Mouse (Mus musculus) embryonic fibroblast, embryonic 13.5 days (primary cell): ENCODE data around the gene Lrba.

Experiments
- CTCF ChIP-seq: IDR thresholded peaks from 2 replicates; pipeline ENCODE4 v1.5.1; 2011; ENCODE audit warnings: mild to moderate bottlenecking, control low read depth, low read length, moderate library complexity, borderline replicate concordance; ENCODE audit not compliant: insufficient read depth
- POLR2A ChIP-seq: IDR thresholded peaks from 2 replicates; pipeline ENCODE4 v1.6.1; 2011; ENCODE audit warnings: low read depth, mild to moderate bottlenecking, control low read depth, low read length, moderate library complexity

GRCm38 (mm10) chr3:86551011-86551728, 326.7 kb downstream of the Lrba start:
- TF ChIP-seq POLR2A (no peak), CTCF (no peak)
